Mouse (Mus musculus) 3134 (cell line): Measurements from ENCODE around the gene Gm10487.
"Not testable (repeated sequence)": the region's sequence is repeated elsewhere in the genome, so short reads cannot be mapped to it uniquely, and the experiment has no call there.

Source experiments
- DNase-seq: peaks from one replicate; pipeline ENCODE4 v3.0.0-alpha.2; 2011; ENCODE audit warnings: low spot score; ENCODE audit not compliant: insufficient read length; ENCODE audit errors: extremely low read depth

Gene Gm10487

GRCm38 (mm10) chrX:30843369-30843768 lies at the start of gene Gm10487:
Gene Gm10487, minus strand, starts transcription at chrX:30843469.
- DNase-seq, result not testable (repeated sequence)
